Mouse (Mus musculus): ENCODE measurements at regions not wholly inside any gene's neighbourhood (a gene's known extent, or its start where the extent isn't known, plus 50 kb on each side); places are given as distances from the start of the nearest gene placed in this dataset.

DNA sequence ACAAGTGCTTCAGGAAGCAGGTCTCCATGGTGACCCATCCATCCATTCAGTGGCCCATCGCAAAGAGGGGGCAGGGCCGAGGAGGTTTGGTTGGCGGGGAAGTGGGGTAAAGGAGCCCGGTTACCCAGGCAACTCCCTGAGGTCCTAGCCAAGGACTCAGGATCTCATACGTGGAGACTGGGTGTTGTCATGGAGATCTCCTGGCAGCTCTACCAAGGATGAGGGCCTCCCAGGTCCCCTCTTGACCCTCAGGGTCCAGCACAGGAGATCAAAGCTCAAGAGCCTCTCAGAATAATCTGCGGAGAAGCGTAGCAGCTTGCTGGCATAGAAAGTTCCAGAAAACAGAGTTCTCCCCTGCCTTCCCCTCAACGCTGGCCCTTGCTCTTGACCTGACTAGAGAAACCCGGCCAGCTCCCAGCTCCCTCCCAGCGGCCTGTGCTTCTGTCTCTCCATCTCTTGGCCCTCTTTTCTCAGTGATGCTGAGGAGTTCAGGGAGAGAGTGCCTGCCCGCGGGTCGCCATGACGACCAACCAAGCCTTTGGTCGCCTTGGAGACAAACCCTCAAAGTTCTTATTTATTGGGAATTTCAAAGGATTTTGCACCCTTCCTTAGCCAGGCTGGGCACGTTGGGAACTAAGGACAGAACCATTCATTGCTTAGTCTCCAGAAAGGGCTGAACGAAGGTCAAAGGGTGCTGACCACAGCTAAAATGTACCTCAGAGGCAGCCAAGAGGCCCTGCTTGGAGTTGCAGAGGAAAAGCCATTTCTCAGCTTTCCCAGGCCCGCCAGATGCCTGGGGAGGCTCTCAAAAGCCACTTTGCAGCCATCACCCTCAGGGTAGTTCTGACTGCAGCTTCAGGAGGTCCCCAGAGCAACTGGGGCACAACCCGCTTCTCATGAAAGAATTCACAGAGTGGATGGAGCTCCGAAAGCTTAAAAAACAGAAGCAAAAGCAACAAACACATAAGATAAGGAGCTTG is 60.0 kb downstream of the Ubiad1 start:
- peak; percentile 54 for DNase-seq (ENCODE audit: low spot score)

GRCm38 (mm10) chr4:148380562-148380961 is 64.0 kb downstream of the Ubiad1 start:
- DNase-seq (ENCODE audit: low spot score) = no peak

GRCm38 (mm10) chr4:148378491-148378890 is 66.1 kb downstream of the Ubiad1 start:
- no peak for DNase-seq (ENCODE audit: low spot score)

DNA sequence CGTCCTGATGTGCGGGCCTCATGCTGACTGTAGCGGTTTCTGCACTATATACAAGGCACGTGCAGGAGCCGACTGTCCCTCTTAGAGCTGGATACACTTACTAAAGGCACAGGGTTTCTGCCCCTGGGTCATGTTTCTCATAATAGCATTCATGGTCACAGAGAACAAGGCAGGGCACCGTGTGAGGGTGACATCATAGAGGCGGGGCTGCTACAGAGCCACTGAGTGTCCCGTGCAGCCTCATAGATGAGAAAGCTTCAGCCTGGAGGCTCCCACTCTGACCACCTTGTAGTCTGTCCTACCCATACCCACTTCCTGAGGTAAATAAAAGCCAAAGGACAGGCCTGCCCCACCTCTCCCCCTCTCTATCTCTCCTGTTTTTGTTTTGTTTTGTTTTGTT is 67.2 kb downstream of the Ubiad1 start:
- DNase-seq (ENCODE audit: low spot score) = no peak

DNA sequence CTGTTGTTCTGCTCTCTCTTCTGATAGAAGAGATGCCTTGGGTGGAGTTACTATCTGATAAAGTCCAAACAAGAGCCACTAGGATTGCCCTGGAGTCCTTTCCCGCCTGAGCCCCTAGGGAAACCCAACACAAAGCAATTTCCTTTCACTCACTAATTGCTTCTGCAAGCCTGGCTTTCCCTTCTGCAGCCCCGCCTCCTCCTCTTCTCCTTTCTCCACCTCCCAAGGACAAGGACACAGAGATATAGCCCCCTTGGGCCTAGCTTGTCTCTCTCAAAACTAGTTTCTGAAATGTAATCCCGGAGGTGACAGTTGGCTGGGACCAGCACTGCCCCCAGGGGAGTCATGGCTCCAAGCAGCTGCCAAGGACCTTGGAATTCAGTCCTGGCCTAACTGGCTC is 68.1 kb downstream of the Ubiad1 start:
- DNase-seq (ENCODE audit: low spot score) = no peak

DNA sequence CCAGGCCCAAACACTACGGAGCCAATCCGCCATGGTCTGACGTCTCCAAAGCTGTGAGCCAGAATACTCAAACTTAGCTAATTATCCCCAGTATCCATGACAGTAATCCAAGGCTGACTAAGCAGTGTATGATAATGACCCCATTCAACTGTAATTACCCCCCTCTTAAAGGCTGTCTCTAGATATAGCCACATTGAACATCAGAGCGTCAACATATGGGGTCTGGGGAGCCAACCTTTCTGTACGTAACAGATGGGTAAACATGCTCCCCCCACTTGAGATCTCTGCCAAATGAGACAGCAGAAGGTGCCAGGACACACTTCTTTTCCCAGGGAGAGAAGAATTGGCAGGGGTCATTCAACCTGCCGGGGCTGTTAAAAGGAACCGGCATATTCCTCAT is 73.1 kb downstream of the Ubiad1 start:
- no peak for DNase-seq (ENCODE audit: low spot score)

DNA sequence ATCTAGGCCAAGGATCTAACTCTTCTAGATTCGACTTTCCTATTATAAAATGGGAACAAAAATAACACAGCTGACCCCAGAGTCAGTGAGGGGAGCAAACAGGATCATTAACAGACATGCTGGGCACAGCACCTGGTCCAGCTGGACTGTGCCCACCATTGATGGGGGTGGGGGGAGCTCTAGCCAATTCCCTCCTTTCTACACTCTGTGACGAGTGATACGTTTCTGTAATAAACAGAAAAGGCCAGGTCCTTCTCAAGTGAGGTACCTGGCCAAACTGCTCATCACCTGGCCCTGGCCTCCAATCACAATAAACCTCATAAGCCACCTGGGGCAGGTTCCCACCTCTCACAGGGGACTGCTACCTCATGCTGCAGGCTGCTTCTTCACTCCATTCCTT is 76.9 kb downstream of the Ubiad1 start:
- DNase-seq (ENCODE audit: low spot score) = no peak

DNA sequence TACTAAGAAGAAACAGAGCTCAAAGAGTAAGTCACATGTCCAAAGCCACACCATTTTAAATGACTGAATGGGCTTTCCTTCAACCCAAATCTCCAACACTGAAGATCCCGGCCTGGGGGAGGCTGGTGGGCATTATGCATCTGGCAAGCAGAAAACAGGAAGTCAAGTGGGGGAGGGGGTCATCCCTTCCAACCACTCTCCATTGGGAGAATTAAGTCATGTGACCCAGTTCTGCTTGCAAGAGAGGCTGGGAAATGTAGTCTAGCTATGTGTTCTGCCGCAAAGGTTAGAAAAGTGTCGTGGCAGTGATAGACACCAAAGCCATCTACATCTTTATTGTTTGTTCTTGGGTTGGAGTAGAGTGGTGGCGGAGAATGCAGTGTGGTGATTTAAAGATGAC is 78.0 kb upstream of the Disp3 start:
- DNase-seq (ENCODE audit: low spot score) = no peak

DNA sequence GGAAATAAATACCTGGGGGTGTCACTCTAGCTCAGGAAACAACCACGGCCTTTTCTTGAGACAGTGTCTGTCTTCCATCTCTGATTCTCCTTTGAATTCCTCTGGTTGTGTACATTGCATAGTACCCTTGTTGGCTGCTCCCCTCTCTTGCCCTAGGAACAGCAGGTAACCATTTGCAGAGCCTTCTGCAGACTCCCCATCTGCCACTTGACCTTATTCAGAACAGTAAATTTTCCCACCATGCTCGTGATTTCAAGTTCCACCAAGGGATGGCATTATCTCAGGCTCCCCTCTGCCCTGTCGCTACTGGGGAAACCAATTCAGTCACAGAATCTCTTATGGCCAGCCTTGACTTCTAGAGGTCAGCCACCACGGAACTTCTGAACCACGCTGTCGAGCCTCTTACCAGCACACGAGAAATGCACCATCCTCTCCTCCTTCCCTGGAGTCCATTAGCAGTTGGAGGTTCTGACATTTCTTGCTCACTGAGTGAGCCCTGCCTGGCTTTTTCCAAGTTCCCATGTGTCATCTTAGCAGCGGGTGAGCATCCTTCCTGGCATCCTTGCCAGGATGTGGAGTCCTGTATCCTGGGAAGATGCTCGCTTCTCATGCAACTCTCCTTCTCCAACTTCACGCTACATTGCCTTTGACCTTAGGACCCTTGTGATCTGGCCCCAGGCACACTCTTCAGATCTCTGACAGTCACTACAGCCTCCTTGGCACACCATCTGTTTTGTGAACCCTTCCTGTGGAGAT is 75.8 kb upstream of the Disp3 start:
- DNase-seq (ENCODE audit: low spot score) = no peak

DNA sequence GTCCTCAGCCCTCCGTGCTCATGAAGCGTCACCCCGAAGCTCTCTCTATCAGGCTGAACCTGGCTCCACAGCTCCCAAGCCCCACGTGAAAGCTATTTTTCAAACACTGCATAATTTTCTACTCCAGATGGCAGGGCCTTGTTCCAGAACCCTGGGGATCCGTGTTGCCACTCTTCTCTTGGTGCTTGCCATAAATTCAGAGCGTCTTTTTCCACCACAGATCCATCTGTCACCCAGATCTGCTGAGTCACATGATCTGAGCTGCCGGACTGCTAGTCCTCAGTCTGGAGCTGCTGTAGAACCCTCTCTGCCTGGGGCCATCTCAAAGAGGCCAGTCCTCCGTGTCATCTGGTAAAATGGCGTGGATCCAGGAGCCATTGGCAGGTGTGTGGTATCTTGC is 73.2 kb upstream of the Disp3 start:
- DNase-seq (ENCODE audit: low spot score) = no peak

- DNase-seq (ENCODE audit: low spot score) = no peak
Observed at GRCm38 (mm10) chr4:148358336-148358735, 70.6 kb upstream of the Disp3 start.

GRCm38 (mm10) chr4:148357221-148357621 is 69.5 kb upstream of the Disp3 start:
- DNase-seq (ENCODE audit: low spot score) = no peak

GRCm38 (mm10) chr4:148356654-148357053 is 68.9 kb upstream of the Disp3 start:
- no peak for DNase-seq (ENCODE audit: low spot score)

- no peak for DNase-seq (ENCODE audit: low spot score)
Observed at GRCm38 (mm10) chr4:148353969-148354368, 66.2 kb upstream of the Disp3 start.

DNA sequence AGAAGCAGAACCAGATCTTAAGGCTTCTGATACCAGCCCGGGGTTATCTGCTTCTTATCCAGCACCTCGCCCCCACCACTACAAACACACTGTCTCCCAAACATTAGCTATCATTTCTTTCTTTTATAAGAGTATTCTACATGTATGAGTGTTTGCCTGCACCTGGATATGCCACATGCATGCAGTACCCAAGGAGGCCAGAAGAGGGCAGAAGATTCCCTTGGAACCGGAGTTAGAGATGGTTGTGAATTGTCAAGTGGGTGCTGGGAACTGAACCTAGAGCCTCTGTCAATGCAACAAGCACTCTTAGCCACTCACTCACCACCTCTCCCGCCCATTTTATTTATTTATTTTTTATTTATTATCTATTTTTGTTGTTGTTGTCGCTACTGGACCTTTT is 64.9 kb upstream of the Disp3 start:
- DNase-seq (ENCODE audit: low spot score) = no peak

- no peak for DNase-seq (ENCODE audit: low spot score)
Observed at GRCm38 (mm10) chr4:148341531-148342157, 53.9 kb upstream of the Disp3 start.

- DNase-seq (ENCODE audit: low spot score) = no peak
Observed at GRCm38 (mm10) chr4:148340342-148340741, 52.6 kb upstream of the Disp3 start.

DNA sequence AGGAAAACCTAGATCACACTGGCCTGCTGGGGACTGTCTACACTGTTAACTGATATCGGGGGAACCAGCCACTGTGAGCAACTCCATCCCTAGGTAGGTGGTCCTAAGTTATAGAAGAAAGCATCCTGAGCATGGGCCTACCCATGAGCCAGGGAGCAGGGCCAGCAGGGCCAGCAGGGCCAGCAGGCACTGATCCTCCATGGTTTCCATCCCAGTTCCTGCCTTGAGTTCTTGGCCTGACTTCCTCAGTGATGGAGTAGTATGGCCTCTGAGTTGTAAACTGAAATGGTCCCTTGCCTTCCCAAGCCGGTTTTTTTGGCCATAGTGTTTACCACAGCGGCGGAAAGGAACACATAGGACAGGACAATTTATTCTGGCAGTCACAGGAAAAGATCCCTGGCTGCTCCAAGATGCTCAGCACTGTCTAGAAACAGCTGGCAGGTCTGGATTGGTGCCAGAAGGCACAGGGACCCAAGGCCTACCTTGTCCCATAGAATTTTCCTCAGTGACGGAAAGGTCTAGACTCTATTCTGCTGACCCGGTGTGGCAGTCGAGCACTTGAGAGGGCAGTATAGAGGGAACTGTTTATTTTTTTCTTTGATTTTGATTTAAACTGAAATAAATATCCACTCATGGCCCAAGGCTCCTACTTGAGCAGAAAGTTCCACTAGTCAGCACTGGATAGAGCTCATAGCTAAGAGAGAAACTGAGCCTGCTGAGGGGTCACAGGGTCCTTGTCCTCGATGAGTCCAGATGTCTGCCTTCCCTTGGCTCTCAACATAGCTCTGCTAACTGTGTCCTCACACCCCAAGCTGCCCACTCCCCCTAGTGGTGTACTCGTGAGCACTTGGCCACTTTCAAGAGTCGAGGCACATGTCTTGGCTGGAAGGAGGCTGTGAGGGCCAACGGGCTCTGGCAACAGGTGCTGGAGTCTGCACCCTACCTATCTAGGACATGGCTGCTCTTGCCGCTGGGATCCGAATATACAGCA is 50.4 kb upstream of the Disp3 start:
- no peak for DNase-seq (ENCODE audit: low spot score)
